Mouse (Mus musculus): ENCODE measurements at regions not wholly inside any gene's neighbourhood (a gene's known extent, or its start where the extent isn't known, plus 50 kb on each side); places are given as distances from the start of the nearest gene placed in this dataset.

- peak; percentile 68 for TF ChIP-seq CTCF (conservative IDR thresholded peaks at IDR 0.05; ENCODE audit: insufficient read depth, insufficient read length, low read depth, low read length)
- TF ChIP-seq POLR2A (IDR thresholded peaks at IDR 0.05; ENCODE audit: low read depth, low read length) = no peak
Measured at GRCm38 (mm10) chr4:142392924-142393323, 153.7 kb upstream of the Kazn start.
